Mouse (Mus musculus) retina, embryonic 14.5 days (tissue): ENCODE measurements at regions not wholly inside any gene's neighbourhood (a gene's known extent, or its start where the extent isn't known, plus 50 kb on each side); places are given as distances from the start of the nearest gene placed in this dataset.

Experiments
- DNase-seq: peaks from one replicate; pipeline ENCODE4 v3.0.0-alpha.2; 2015; ENCODE audit warnings: low spot score

- DNase-seq = no peak
These were observed 771.0 kb upstream of the Pcdh20 start for GRCm38 (mm10) chr14:89242159-89242558.

- DNase-seq = no peak
These were observed 765.3 kb upstream of the Pcdh20 start for GRCm38 (mm10) chr14:89236501-89236900.

GRCm38 (mm10) chr14:89230482-89230881 lies 759.3 kb upstream of the Pcdh20 start:
- DNase-seq = no peak

GRCm38 (mm10) chr14:89217390-89217789 lies 746.2 kb upstream of the Pcdh20 start:
- DNase-seq = peak; percentile 28

- DNase-seq = peak; percentile 81
These were observed 710.3 kb upstream of the Pcdh20 start for GRCm38 (mm10) chr14:89181386-89181979.

- peak; percentile 80 for DNase-seq
These were observed 671.9 kb upstream of the Pcdh20 start for GRCm38 (mm10) chr14:89142994-89143686.

GRCm38 (mm10) chr14:89099296-89099695 lies 628.1 kb upstream of the Pcdh20 start:
- DNase-seq = peak; percentile 87

GRCm38 (mm10) chr14:89089661-89090060 lies 618.5 kb upstream of the Pcdh20 start:
- DNase-seq = peak; percentile 79

- no peak for DNase-seq
These were observed 604.8 kb upstream of the Pcdh20 start for GRCm38 (mm10) chr14:89076014-89076413.

GRCm38 (mm10) chr14:89063971-89064370 lies 592.8 kb upstream of the Pcdh20 start:
- DNase-seq = no peak

- peak; percentile 31 for DNase-seq
These were observed 591.6 kb upstream of the Pcdh20 start for GRCm38 (mm10) chr14:89062583-89063436.

- peak; percentile 75 for DNase-seq
These were observed 590.1 kb upstream of the Pcdh20 start for GRCm38 (mm10) chr14:89061319-89061718.

GRCm38 (mm10) chr14:89034390-89034789 lies 563.2 kb upstream of the Pcdh20 start:
- peak; percentile 83 for DNase-seq

- no peak for DNase-seq
These were observed 540.2 kb upstream of the Pcdh20 start for GRCm38 (mm10) chr14:89011440-89011839.

- no peak for DNase-seq
These were observed 538.5 kb upstream of the Pcdh20 start for GRCm38 (mm10) chr14:89009648-89010047.

GRCm38 (mm10) chr14:88981895-88982294 lies 510.7 kb upstream of the Pcdh20 start:
- DNase-seq = peak; percentile 84

GRCm38 (mm10) chr14:88976007-88976406 lies 504.8 kb upstream of the Pcdh20 start:
- DNase-seq = no peak

- DNase-seq = peak; percentile 38
These were observed 463.4 kb upstream of the Pcdh20 start for GRCm38 (mm10) chr14:88934569-88934968.
